Mouse (Mus musculus): ENCODE measurements around the gene Zfyve9. TPM values are rescaled to one million over a fixed set of nuclear protein-coding genes. Genes with fewer than 3 reads are reported as not detected.

Zfyve9 gene
- total and polyA plus RNA-seq, 2 experiments = 2.1 to 15.4 TPM

DNA sequence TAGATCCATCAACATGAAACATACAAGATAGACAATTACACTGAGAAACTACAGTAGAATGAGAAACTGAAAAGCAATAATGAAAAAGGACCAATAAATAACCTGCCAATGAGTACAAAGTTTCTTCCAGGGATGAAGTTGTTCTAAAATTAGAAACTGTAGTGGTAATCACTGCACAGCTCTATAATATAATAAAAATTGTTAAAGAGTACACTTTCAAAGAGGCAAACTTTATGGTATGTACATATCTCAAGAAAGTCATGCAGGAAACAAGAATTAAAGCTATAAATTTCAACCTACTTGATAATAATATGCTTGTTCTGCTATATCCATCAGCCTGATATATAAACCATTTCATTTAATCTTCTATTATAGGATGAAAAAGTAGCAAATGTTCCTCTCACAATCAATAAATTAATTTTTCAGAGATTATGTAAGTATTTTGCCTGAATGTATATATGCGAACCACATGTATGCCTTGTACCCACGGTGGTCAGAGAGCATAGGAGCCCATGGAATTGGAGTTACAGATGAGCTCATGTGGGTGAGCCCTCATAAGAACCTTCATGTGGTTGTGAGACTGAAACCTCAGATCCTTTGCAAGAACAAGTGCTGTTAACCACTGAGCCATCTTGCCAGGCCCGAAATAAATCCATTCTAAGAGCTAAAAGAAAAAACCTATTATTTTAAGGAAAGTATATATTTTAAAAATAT lies 34.3 kb downstream of the Zfyve9 start:
- Histone ChIP-seq H3K27me3 (ENCODE audit: control insufficient read depth, insufficient read depth, low read length) (no peaks in the 10 kb centered on the region), H3K4me3 (ENCODE audit: insufficient read depth, low read depth, low read length) (no peak overlapping the region), H3K27ac (replicated peaks; ENCODE audit: insufficient read depth, low read depth, low read length) (no peak overlapping the region), H3K36me3 (ENCODE audit: control insufficient read depth, insufficient read depth, low read length) (no peaks in the 10 kb centered on the region), H3K9ac (ENCODE audit: low read depth, low read length) (no peak overlapping the region), H3K79me2 (ENCODE audit: control insufficient read depth, insufficient read depth, low read length) (peaks cover 3% of the 10 kb centered on the region; the same call in 1 of the 2 replicates), H3K4me1 (ENCODE audit: control insufficient read depth, insufficient read depth, low read length) (no peaks in the 10 kb centered on the region)
- DNase-seq (ENCODE audit: extremely low read depth, low read depth, low spot score) = no peak
- WGBS = 94% methylated on average over 3 of the region's 3 CpGs
- TF ChIP-seq POLR2A (IDR thresholded peaks at IDR 0.05; ENCODE audit: extremely low read depth, insufficient read depth, low read length) (no peak), CTCF (IDR thresholded peaks at IDR 0.05; ENCODE audit: low read depth, low read length) (no peak)

DNA sequence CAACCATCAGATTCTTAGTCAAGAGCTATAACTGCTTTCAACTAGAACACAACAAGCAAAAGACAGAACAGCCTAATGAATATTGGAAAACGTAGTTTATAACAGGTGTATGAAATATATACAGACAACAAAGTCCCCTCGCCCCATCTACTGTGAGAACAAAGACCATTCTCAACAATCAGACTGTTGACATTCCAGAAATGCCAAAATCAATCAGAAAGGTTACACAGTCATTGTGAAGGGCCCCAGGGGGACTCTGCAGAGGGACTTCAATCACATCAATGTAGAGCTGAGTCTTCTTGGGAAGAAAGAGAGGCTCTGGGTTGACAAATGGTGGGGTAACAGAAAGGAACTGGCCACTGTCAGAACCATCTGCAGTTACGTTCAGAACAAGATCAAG lies 49.0 kb downstream of the Zfyve9 start:
- Histone ChIP-seq H3K36me3 (ENCODE audit: control insufficient read depth, insufficient read depth, low read length) (no peaks in the 10 kb centered on the region), H3K4me3 (ENCODE audit: insufficient read depth, low read depth, low read length) (no peak overlapping the region), H3K27me3 (ENCODE audit: control insufficient read depth, insufficient read depth, low read length) (no peaks in the 10 kb centered on the region), H3K4me1 (ENCODE audit: control insufficient read depth, insufficient read depth, low read length) (no peaks in the 10 kb centered on the region), H3K9ac (ENCODE audit: low read depth, low read length) (no peak overlapping the region), H3K27ac (replicated peaks; ENCODE audit: insufficient read depth, low read depth, low read length) (no peak overlapping the region), H3K79me2 (ENCODE audit: control insufficient read depth, insufficient read depth, low read length) (no peaks in the 10 kb centered on the region; the same call in 1 of the 2 replicates)
- TF ChIP-seq POLR2A (IDR thresholded peaks at IDR 0.05; ENCODE audit: extremely low read depth, insufficient read depth, low read length) = no peak
- no peak for TF ChIP-seq CTCF (IDR thresholded peaks at IDR 0.05; ENCODE audit: low read depth, low read length)
- WGBS = 89% methylated on average over 3 of the region's 3 CpGs
- no peak for DNase-seq (ENCODE audit: extremely low read depth, low read depth, low spot score)

DNA sequence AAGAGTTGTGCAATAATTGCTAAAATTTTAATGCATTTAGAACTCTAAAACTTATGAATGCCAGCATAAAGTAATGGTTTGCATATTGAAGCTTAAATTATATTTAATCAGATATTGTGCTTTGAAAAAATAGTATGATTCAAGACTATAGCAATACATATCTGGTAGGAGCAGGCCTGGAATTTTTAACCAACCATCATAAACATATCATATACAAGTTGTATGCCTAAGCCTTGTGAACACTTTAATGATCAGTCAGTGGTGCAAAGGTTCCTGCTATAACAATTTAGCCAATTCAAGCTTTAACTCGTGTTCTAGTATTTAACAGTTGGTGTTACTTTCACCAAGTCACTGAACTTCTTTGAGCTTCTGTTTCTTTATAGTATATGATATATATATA lies 50.1 kb downstream of the Zfyve9 start:
- no peaks in the 10 kb centered on the region; the same call in 1 of the 2 replicates for H3K79me2 ChIP-seq (ENCODE audit: control insufficient read depth, insufficient read depth, low read length)
- DNase-seq (ENCODE audit: extremely low read depth, low read depth, low spot score) = no peak
- H3K36me3 ChIP-seq (ENCODE audit: control insufficient read depth, insufficient read depth, low read length) = peaks cover 1% of the 10 kb centered on the region; the same call in 1 of the 2 replicates
- H3K27me3 ChIP-seq (ENCODE audit: control insufficient read depth, insufficient read depth, low read length) = no peaks in the 10 kb centered on the region
- no peak overlapping the region for H3K4me3 ChIP-seq (ENCODE audit: insufficient read depth, low read depth, low read length)
- no peak overlapping the region for H3K27ac ChIP-seq (replicated peaks; ENCODE audit: insufficient read depth, low read depth, low read length)
- TF ChIP-seq CTCF (IDR thresholded peaks at IDR 0.05; ENCODE audit: low read depth, low read length) (no peak), POLR2A (IDR thresholded peaks at IDR 0.05; ENCODE audit: extremely low read depth, insufficient read depth, low read length) (no peak)
- WGBS = 66% methylated on average over 1 of the region's 1 CpGs
- no peaks in the 10 kb centered on the region for H3K4me1 ChIP-seq (ENCODE audit: control insufficient read depth, insufficient read depth, low read length)
- H3K9ac ChIP-seq (ENCODE audit: low read depth, low read length) = no peak overlapping the region

DNA sequence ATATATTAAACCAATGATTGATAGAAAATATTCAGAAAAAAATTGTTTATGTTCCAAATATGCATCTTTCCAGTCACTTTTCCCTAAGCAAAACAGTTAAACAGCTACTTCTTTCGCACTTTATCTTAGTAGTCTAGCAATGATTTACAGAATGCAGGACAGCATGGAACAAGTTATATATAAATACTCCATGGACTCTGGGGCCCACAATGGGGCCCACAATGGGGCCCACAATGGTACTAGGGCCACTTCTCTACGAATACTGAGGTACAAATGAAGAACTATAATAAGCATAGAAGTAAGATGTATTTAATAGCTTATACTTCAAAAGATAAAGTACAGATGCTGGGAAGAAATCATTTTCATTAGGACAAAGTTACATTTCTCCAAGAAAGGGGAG lies 56.5 kb downstream of the Zfyve9 start:
- H3K9ac ChIP-seq (ENCODE audit: low read depth, low read length) = no peak overlapping the region
- no peaks in the 10 kb centered on the region for H3K27me3 ChIP-seq (ENCODE audit: control insufficient read depth, insufficient read depth, low read length)
- peaks cover 4% of the 10 kb centered on the region; the same call in 1 of the 2 replicates for H3K36me3 ChIP-seq (ENCODE audit: control insufficient read depth, insufficient read depth, low read length)
- DNase-seq (ENCODE audit: extremely low read depth, low read depth, low spot score) = no peak
- H3K4me3 ChIP-seq (ENCODE audit: insufficient read depth, low read depth, low read length) = no peak overlapping the region
- WGBS = 89% methylated on average over 2 of the region's 2 CpGs
- no peaks in the 10 kb centered on the region for H3K79me2 ChIP-seq (ENCODE audit: control insufficient read depth, insufficient read depth, low read length)
- H3K27ac ChIP-seq (replicated peaks; ENCODE audit: insufficient read depth, low read depth, low read length) = no peak overlapping the region
- no peaks in the 10 kb centered on the region for H3K4me1 ChIP-seq (ENCODE audit: control insufficient read depth, insufficient read depth, low read length)
- TF ChIP-seq POLR2A (IDR thresholded peaks at IDR 0.05; ENCODE audit: extremely low read depth, insufficient read depth, low read length) (no peak), CTCF (IDR thresholded peaks at IDR 0.05; ENCODE audit: low read depth, low read length) (no peak)

DNA sequence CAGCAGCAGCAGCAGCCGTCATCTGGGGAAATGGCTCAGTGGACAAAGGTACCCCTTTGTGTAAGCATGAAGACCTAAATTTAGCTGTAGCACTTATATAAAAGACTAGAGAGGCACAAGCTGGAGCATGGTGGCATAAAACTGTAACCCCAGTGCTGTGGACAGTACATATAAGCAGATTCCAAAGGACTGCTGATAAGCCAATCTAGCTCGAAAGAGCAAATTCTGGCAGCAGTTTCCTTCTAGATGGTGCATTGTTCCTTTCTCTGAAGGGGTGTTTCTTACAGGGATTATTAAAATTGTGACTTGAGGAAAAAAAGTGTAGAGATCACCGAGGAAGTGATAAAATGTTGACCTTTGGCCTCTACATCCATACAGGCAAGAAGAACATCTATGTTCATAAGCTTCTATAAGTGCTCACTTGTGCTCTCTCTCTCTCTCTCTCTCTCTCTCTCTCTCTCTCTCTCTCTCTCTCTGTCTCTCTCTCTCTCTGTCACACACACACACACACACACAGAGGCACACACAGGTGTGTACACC lies 59.3 kb downstream of the Zfyve9 start:
- Histone ChIP-seq H3K36me3 (ENCODE audit: control insufficient read depth, insufficient read depth, low read length) (peaks cover 5% of the 10 kb centered on the region), H3K4me1 (ENCODE audit: control insufficient read depth, insufficient read depth, low read length) (no peaks in the 10 kb centered on the region), H3K27me3 (ENCODE audit: control insufficient read depth, insufficient read depth, low read length) (no peaks in the 10 kb centered on the region), H3K4me3 (ENCODE audit: insufficient read depth, low read depth, low read length) (no peak overlapping the region), H3K9ac (ENCODE audit: low read depth, low read length) (no peak overlapping the region), H3K79me2 (ENCODE audit: control insufficient read depth, insufficient read depth, low read length) (no peaks in the 10 kb centered on the region; the same call in 1 of the 2 replicates), H3K27ac (replicated peaks; ENCODE audit: insufficient read depth, low read depth, low read length) (no peak overlapping the region)
- 79% methylated on average over 3 of the region's 3 CpGs for WGBS
- DNase-seq (ENCODE audit: extremely low read depth, low read depth, low spot score) = no peak
- TF ChIP-seq POLR2A (IDR thresholded peaks at IDR 0.05; ENCODE audit: extremely low read depth, insufficient read depth, low read length) (no peak), CTCF (IDR thresholded peaks at IDR 0.05; ENCODE audit: low read depth, low read length) (no peak)

DNA sequence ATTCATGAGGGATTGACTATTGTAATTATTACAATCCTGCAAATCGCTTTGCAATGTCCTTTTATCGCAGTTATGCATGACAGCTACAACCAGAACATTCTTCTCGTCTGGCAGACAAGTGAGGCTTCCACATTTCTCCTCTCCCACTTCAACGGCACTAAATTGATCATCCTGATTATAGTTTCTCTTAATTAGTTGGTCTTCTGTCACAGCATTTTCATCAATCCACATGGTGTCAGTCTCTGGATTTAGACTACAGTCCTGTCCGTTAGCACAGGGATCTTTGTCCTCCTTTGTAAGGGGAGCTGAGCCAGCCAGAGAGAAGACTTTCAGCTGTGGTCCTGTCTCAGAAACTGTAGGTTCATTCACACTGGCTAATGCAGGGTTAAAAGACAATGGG lies 61.2 kb downstream of the Zfyve9 start, which contains the start of gene 3110021N24Rik:
Gene 3110021N24Rik (plus strand): TSS at position 301 of the 400 bp plus-strand sequence.
- Histone ChIP-seq H3K4me1 (ENCODE audit: control insufficient read depth, insufficient read depth, low read length) (no peaks in the 10 kb centered on the region), H3K79me2 (ENCODE audit: control insufficient read depth, insufficient read depth, low read length) (no peaks in the 10 kb centered on the region; the same call in 1 of the 2 replicates), H3K4me3 (ENCODE audit: insufficient read depth, low read depth, low read length) (no peak within 1 kb of the TSS), H3K27me3 (ENCODE audit: control insufficient read depth, insufficient read depth, low read length) (no peaks in the 10 kb centered on the region), H3K27ac (replicated peaks; ENCODE audit: insufficient read depth, low read depth, low read length) (no peak within 1 kb of the TSS), H3K36me3 (ENCODE audit: control insufficient read depth, insufficient read depth, low read length) (peaks cover 8% of the 10 kb centered on the region), H3K9ac (ENCODE audit: low read depth, low read length) (no peak within 1 kb of the TSS)
- WGBS = 94% methylated on average over 5 of the region's 5 CpGs
- no peak for TF ChIP-seq POLR2A (IDR thresholded peaks at IDR 0.05; ENCODE audit: extremely low read depth, insufficient read depth, low read length)
- no peak for TF ChIP-seq CTCF (IDR thresholded peaks at IDR 0.05; ENCODE audit: low read depth, low read length)
- no peak for DNase-seq (ENCODE audit: extremely low read depth, low read depth, low spot score)
